Mouse (Mus musculus): ENCODE data around the gene Adtrp.

DNA sequence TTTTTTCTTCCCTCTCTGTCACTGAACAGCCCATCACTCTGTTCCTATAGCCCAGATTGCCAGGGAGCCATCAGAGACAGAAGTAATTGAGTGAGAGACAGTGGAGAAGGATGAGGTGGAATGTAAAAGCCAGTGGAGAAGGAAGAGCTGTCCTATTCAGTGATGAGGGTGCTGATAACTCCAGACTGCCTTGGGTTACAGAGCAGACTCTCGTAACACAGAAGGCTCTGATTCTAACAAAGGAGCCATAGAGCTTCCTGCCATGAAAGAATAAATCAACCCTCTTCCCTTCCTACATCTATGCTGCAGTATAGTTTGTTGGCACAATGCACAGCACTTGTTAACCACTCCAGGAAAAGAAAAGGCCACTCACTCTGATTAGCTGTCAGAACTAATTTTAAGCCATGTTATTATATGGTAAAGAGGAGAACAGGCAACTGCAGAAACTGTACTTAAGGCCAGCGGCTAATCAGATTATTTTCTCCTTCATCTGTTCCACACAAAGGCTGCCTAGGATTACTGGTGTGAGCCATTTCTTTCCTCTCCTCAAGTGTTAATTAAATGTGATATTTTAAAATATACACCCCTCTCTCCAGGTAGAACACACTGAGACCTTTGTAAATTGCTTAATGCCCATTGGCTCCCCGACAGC, 3.4 kb upstream of the Adtrp start:
- TF ChIP-seq GATA1 (IDR thresholded peaks at IDR 0.05; ENCODE audit: borderline replicate concordance, low read length) = no peak
- no peak for TF ChIP-seq FLI1 (IDR thresholded peaks at IDR 0.05; ENCODE audit: low read length)
